Mouse (Mus musculus): ENCODE measurements around the gene Rtn4r. TPM values are rescaled to one million over a fixed set of nuclear protein-coding genes. Genes with fewer than 3 reads are reported as not detected.

The Rtn4r gene
- total RNA-seq, 1 experiment: 0.22 TPM

DNA sequence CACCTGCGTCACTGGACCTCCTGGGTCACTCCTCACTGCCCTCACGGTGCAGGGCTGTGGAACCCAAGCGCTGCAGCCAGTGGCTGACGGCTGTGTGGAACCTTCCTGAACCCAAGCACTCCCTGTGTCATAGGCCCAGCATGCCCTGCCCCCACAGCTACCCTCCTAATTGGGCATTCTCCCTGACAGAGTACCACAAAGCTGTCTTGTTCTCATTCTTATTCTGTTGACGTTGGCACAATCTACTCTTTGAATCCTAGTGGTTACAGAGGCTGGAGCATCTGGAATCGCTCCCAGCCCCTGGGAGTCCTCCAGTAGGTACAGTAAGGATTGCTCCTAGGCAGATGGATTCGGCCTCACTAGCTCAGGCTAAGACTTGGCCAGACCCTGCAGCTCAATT is 33.1 kb downstream of the Rtn4r start:
- in situ Hi-C loops (cut with MboI; ENCODE audit: low sequenced_read_pairs in 2 of 2, unreplicated experiment in 2 of 2): no loop called here
- no peak for DNase-seq (ENCODE audit: low read depth, low spot score)

DNA sequence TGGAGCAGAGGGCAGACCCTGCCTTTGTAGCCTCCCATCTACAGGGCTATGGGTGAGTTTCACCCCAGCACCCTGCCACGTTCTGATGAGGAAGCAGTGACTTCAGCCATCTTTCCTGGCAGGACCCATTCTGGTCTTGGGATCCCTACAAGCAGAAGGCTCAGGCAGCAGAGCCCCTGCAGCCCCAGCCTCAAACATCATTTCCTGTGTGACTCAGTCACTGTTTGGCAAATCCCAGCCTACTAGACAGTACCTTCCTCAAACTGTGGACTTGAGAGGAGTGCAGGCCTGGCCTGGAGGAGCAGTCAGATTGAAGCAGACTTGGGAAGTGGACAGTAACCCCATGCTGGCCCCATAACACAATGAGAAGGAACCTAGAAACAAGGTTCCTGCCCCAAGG is 33.7 kb downstream of the Rtn4r start:
- TF ChIP-seq MAFK (IDR thresholded peaks at IDR 0.05; ENCODE audit: insufficient read depth, low read depth, low read length): no peak
- no peak for TF ChIP-seq ZNF384 (IDR thresholded peaks at IDR 0.05; ENCODE audit: low read depth, low read length)
- no peak for TF ChIP-seq HCFC1 (IDR thresholded peaks at IDR 0.05; ENCODE audit: borderline replicate concordance, insufficient read depth, low read length)
- no peak for TF ChIP-seq CHD2 (IDR thresholded peaks at IDR 0.05; ENCODE audit: low read depth, low read length)

More for the DNA sequence above, 33.1 kb downstream of the Rtn4r start:
- Histone ChIP-seq H3K4me3 (ENCODE audit: insufficient read depth in 1 of 2, low read depth in 1 of 2, low read length in 2 of 2, poor library complexity in 1 of 2, severe bottlenecking in 1 of 2) (no peak overlapping the region), H3K9ac (ENCODE audit: insufficient read depth, low read depth, low read length, poor library complexity, severe bottlenecking) (no peak overlapping the region), H3K36me3 (ENCODE audit: control insufficient read depth, insufficient read depth, low read length, poor library complexity, severe bottlenecking) (no peaks in the 10 kb centered on the region), H3K4me1 (ENCODE audit: control insufficient read depth in 2 of 2, insufficient read depth in 2 of 2, low read length in 2 of 2, poor library complexity in 1 of 2) (no peaks in the 10 kb centered on the region; a peak in 1 of 4 replicates), H3K9me3 (ENCODE audit: control insufficient read depth, insufficient read depth, low read depth, low read length) (no peaks in the 10 kb centered on the region), H3K27ac (ENCODE audit: insufficient read depth, low read depth, low read length, poor library complexity, severe bottlenecking) (no peak overlapping the region)
- TF ChIP-seq HCFC1 (IDR thresholded peaks at IDR 0.05; ENCODE audit: borderline replicate concordance, insufficient read depth, low read length) (no peak), ZC3H11A (IDR thresholded peaks at IDR 0.05; ENCODE audit: borderline replicate concordance, low read depth, low read length) (no peak), ZNF384 (IDR thresholded peaks at IDR 0.05; ENCODE audit: low read depth, low read length) (no peak), MAFK (IDR thresholded peaks at IDR 0.05; ENCODE audit: insufficient read depth, low read depth, low read length) (no peak), CHD2 (IDR thresholded peaks at IDR 0.05; ENCODE audit: low read depth, low read length) (no peak)

DNA sequence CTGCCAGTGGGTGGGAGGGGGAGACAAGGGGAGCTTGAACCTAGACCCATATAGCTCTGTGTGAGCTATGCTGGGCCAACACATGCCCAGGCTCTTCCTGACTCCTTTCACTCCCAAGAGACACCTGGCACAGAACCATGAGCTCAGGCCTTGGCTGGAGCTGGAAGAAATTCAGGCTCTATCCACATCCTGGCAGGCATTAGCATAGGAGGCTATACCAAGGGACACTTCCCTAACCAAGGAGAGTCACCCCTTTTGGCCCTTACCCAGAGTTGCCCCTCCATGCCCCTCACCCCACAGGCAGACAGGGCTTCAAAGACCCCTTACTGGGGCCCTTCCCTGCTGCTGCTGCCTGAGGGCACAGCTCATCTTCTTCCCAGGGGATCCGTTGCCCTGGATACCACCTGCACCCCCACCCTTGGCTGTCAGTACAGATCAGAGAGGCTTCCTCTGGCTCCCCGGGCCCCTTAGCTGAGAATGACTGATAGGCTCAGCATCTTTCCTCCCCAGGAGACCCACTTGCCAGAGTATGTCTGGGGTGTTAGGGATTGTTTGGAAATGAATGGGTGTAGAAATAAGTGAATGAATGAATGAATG is 37.3 kb downstream of the Rtn4r start:
- no peak overlapping the region for H3K9ac ChIP-seq (ENCODE audit: insufficient read depth, low read depth, low read length, poor library complexity, severe bottlenecking)
- H3K4me3 ChIP-seq (ENCODE audit: insufficient read depth in 1 of 2, low read depth in 1 of 2, low read length in 2 of 2, poor library complexity in 1 of 2, severe bottlenecking in 1 of 2): no peak overlapping the region
- no peaks in the 10 kb centered on the region for H3K9me3 ChIP-seq (ENCODE audit: control insufficient read depth, insufficient read depth, low read depth, low read length)
- no peak overlapping the region for H3K27ac ChIP-seq (ENCODE audit: insufficient read depth, low read depth, low read length, poor library complexity, severe bottlenecking)
- in situ Hi-C loops (cut with MboI; ENCODE audit: low sequenced_read_pairs in 2 of 2, unreplicated experiment in 2 of 2): no loop called here
- H3K4me1 ChIP-seq (ENCODE audit: control insufficient read depth in 2 of 2, insufficient read depth in 2 of 2, low read length in 2 of 2, poor library complexity in 1 of 2): no peaks in the 10 kb centered on the region; a peak in 1 of 4 replicates
- no peaks in the 10 kb centered on the region for H3K36me3 ChIP-seq (ENCODE audit: control insufficient read depth, insufficient read depth, low read length, poor library complexity, severe bottlenecking)
- DNase-seq (ENCODE audit: low read depth, low spot score): no peak
- TF ChIP-seq MAFK (IDR thresholded peaks at IDR 0.05; ENCODE audit: insufficient read depth, low read depth, low read length): no peak
- no peak for TF ChIP-seq ZNF384 (IDR thresholded peaks at IDR 0.05; ENCODE audit: low read depth, low read length)
- TF ChIP-seq CHD2 (IDR thresholded peaks at IDR 0.05; ENCODE audit: low read depth, low read length): no peak
- no peak for TF ChIP-seq ZC3H11A (IDR thresholded peaks at IDR 0.05; ENCODE audit: borderline replicate concordance, low read depth, low read length)
- TF ChIP-seq HCFC1 (IDR thresholded peaks at IDR 0.05; ENCODE audit: borderline replicate concordance, insufficient read depth, low read length): no peak

More for the DNA sequence above, 33.7 kb downstream of the Rtn4r start:
- Histone ChIP-seq H3K9ac (ENCODE audit: insufficient read depth, low read depth, low read length, poor library complexity, severe bottlenecking) (no peak overlapping the region), H3K36me3 (ENCODE audit: control insufficient read depth, insufficient read depth, low read length, poor library complexity, severe bottlenecking) (no peaks in the 10 kb centered on the region), H3K27ac (ENCODE audit: insufficient read depth, low read depth, low read length, poor library complexity, severe bottlenecking) (no peak overlapping the region), H3K9me3 (ENCODE audit: control insufficient read depth, insufficient read depth, low read depth, low read length) (no peaks in the 10 kb centered on the region), H3K4me3 (ENCODE audit: insufficient read depth in 1 of 2, low read depth in 1 of 2, low read length in 2 of 2, poor library complexity in 1 of 2, severe bottlenecking in 1 of 2) (no peak overlapping the region), H3K4me1 (ENCODE audit: control insufficient read depth in 2 of 2, insufficient read depth in 2 of 2, low read length in 2 of 2, poor library complexity in 1 of 2) (no peaks in the 10 kb centered on the region; a peak in 1 of 4 replicates)
- DNase-seq (ENCODE audit: low read depth, low spot score): no peak
- in situ Hi-C loops (cut with MboI; ENCODE audit: low sequenced_read_pairs in 2 of 2, unreplicated experiment in 2 of 2): no loop called here

- no peaks in the 10 kb centered on the region for H3K4me1 ChIP-seq (ENCODE audit: control insufficient read depth in 2 of 2, insufficient read depth in 2 of 2, low read length in 2 of 2, poor library complexity in 1 of 2)
Measured at GRCm38 (mm10) chr16:18166613-18167190, 39.3 kb downstream of the Rtn4r start.

More at GRCm38 (mm10) chr16:18166613-18167190, 39.3 kb downstream of the Rtn4r start:
- in situ Hi-C loops (cut with MboI; ENCODE audit: low sequenced_read_pairs in 2 of 2, unreplicated experiment in 2 of 2): no loop called here
- TF ChIP-seq MAFK (IDR thresholded peaks at IDR 0.05; ENCODE audit: insufficient read depth, low read depth, low read length): no peak
- TF ChIP-seq CHD2 (IDR thresholded peaks at IDR 0.05; ENCODE audit: low read depth, low read length): no peak
- Histone ChIP-seq H3K9ac (ENCODE audit: insufficient read depth, low read depth, low read length, poor library complexity, severe bottlenecking) (no peak overlapping the region), H3K4me3 (ENCODE audit: insufficient read depth in 1 of 2, low read depth in 1 of 2, low read length in 2 of 2, poor library complexity in 1 of 2, severe bottlenecking in 1 of 2) (no peak overlapping the region), H3K9me3 (ENCODE audit: control insufficient read depth, insufficient read depth, low read depth, low read length) (no peaks in the 10 kb centered on the region), H3K36me3 (ENCODE audit: control insufficient read depth, insufficient read depth, low read length, poor library complexity, severe bottlenecking) (no peaks in the 10 kb centered on the region), H3K27ac (ENCODE audit: insufficient read depth, low read depth, low read length, poor library complexity, severe bottlenecking) (no peak overlapping the region)
- no peak for DNase-seq (ENCODE audit: low read depth, low spot score)
